Mouse (Mus musculus): ENCODE results near the gene Skida1. TPM values are rescaled to one million over a fixed set of nuclear protein-coding genes. Genes with fewer than 3 reads are reported as not detected.

Skida1 gene
- polyA plus RNA-seq, 1 experiment from 2014 or later, result 17.7 TPM

DNA sequence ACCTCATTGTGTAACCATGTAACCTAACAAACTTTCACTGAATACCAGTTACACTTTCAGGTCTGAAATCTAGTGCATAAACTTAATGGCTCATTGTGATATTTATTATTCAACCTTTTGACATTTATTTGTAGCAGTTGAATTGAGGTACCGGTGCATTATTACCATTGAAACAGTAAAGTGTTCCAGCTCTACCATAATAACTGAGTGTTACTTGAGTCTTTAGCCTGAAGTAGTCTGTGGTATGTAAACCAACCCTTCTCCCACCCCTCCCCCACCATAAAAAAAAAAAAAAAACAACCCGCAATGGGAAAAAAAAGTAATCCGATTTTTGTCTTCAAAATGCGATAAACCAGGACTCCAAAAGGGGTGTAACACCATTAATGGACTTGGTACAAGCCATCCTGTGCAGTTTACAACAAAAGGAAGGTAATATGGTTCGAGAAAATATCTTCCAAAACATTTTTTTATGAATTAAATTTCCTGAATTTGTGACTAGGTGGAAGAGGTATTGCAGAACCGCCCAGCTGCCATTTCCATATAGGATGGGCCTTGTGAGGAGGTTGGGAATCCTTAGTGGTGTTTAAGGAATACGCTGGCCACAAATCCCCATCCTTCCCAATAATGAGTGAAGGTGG lies 3.6 kb downstream of the Skida1 start:
- 1% methylated on average over 7 of the region's 7 CpGs for WGBS
- no peaks in the 10 kb centered on the region for H3K27me3 ChIP-seq
- peaks cover 39% of the 10 kb centered on the region for H3K4me1 ChIP-seq

DNA sequence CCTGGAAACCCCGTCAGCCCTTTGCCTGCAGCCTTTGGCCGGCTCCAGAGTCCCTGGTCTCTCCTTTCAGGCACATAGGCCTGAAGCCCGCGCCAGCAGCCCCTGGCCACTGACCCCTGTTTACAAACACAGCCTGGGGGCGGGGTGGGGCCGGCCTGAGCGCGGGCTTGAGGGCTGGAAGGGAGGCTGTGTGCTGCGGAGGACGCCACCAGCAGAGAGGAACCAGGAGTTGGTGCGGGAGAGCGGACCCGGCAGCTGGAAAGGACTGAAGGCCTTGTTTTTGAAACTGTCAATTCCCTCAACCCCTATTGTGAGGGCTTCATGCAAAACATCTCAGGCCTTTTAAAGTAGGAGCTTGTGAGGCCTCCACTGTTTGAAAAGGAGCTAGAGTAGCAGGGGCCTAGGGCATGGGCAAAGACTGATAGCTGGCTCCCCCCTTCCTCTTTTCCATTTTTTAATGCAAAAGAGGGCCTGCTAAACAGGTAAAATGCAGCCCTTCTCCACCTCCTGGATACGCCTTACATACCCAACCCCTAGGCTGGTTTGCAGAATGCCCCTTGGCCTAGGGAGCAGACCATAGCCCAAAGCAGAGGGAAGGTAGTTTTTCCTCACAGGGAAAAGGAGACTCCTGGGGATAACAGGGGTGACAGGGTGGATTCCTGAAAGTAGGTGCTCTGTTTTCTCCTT lies 7.5 kb downstream of the Skida1 start:
- peak overlapping the region; percentile 96 for H3K27ac ChIP-seq
- H3K4me3 ChIP-seq, result peak overlapping the region; percentile 37
- peak overlapping the region; percentile 89 for H3K9ac ChIP-seq
- no peaks in the 10 kb centered on the region for H3K9me3 ChIP-seq (replicated peaks)
- H3K27me3 ChIP-seq, result no peaks in the 10 kb centered on the region
- H3K36me3 ChIP-seq, result no peaks in the 10 kb centered on the region
- peak; percentile 84 for ATAC-seq (ENCODE audit: low FRiP score)
- H3K4me2 ChIP-seq (replicated peaks), result peak overlapping the region; percentile 82
- WGBS, result 1% methylated on average over 14 of the region's 14 CpGs
- H3K4me1 ChIP-seq, result peaks cover 54% of the 10 kb centered on the region

More for the DNA sequence above, 3.6 kb downstream of the Skida1 start:
- no peak for ATAC-seq (ENCODE audit: low FRiP score)
- Histone ChIP-seq H3K36me3 (no peaks in the 10 kb centered on the region), H3K27ac (peak overlapping the region; percentile 100), H3K4me3 (peak overlapping the region; percentile 100), H3K9me3 (replicated peaks) (no peaks in the 10 kb centered on the region), H3K4me2 (replicated peaks) (peak overlapping the region; percentile 82), H3K9ac (peak overlapping the region; percentile 100)

GRCm38 (mm10) chr2:18040347-18041160 lies 8.3 kb downstream of the Skida1 start:
- peak overlapping the region; percentile 89 for H3K9ac ChIP-seq
- no peaks in the 10 kb centered on the region for H3K9me3 ChIP-seq (replicated peaks)
- peaks cover 55% of the 10 kb centered on the region for H3K4me1 ChIP-seq
- H3K27me3 ChIP-seq, result no peaks in the 10 kb centered on the region
- peak; percentile 55 for ATAC-seq (ENCODE audit: low FRiP score)
- H3K4me2 ChIP-seq (replicated peaks), result peak overlapping the region; percentile 82
- peak overlapping the region; percentile 37 for H3K4me3 ChIP-seq
- peak overlapping the region; percentile 96 for H3K27ac ChIP-seq
- 6% methylated on average over 27 of the region's 27 CpGs for WGBS
- H3K36me3 ChIP-seq, result no peaks in the 10 kb centered on the region

- H3K27me3 ChIP-seq, result no peaks in the 10 kb centered on the region
- peak overlapping the region; percentile 82 for H3K4me2 ChIP-seq (replicated peaks)
- ATAC-seq (ENCODE audit: low FRiP score), result peak; percentile 53
- under 1% methylated on average over 46 of the region's 46 CpGs for WGBS
- peak overlapping the region; percentile 37 for H3K4me3 ChIP-seq
- no peaks in the 10 kb centered on the region for H3K36me3 ChIP-seq
- no peaks in the 10 kb centered on the region for H3K9me3 ChIP-seq (replicated peaks)
- H3K4me1 ChIP-seq, result peaks cover 61% of the 10 kb centered on the region
- H3K9ac ChIP-seq, result peak overlapping the region; percentile 89
- peak overlapping the region; percentile 96 for H3K27ac ChIP-seq
Observed at GRCm38 (mm10) chr2:18039566-18040290, 9.1 kb downstream of the Skida1 start.

GRCm38 (mm10) chr2:18038895-18039371 lies 9.9 kb downstream of the Skida1 start:
- peak overlapping the region; percentile 89 for H3K9ac ChIP-seq
- peaks cover 69% of the 10 kb centered on the region for H3K4me1 ChIP-seq
- no peaks in the 10 kb centered on the region for H3K27me3 ChIP-seq
- H3K4me3 ChIP-seq, result peak overlapping the region; percentile 37
- H3K27ac ChIP-seq, result peak overlapping the region; percentile 96
- H3K36me3 ChIP-seq, result no peaks in the 10 kb centered on the region
- 15% methylated on average over 10 of the region's 10 CpGs for WGBS
- no peaks in the 10 kb centered on the region for H3K9me3 ChIP-seq (replicated peaks)
- ATAC-seq (ENCODE audit: low FRiP score), result no peak
- peak overlapping the region; percentile 82 for H3K4me2 ChIP-seq (replicated peaks)

GRCm38 (mm10) chr2:18038141-18038752 lies 10.6 kb downstream of the Skida1 start:
- Histone ChIP-seq H3K27ac (no peak overlapping the region), H3K9ac (peak overlapping the region; percentile 89; the same call in 1 of the 2 replicates), H3K4me1 (peaks cover 76% of the 10 kb centered on the region), H3K4me2 (replicated peaks) (peak overlapping the region; percentile 82), H3K9me3 (replicated peaks) (no peaks in the 10 kb centered on the region), H3K4me3 (no peak overlapping the region), H3K27me3 (no peaks in the 10 kb centered on the region), H3K36me3 (no peaks in the 10 kb centered on the region)
- ATAC-seq (ENCODE audit: low FRiP score), result no peak
- WGBS, result 50% methylated on average over 3 of the region's 3 CpGs

- Histone ChIP-seq H3K36me3 (no peaks in the 10 kb centered on the region), H3K27ac (no peak within 1 kb of the TSS), H3K27me3 (no peaks in the 10 kb centered on the region), H3K4me3 (no peak within 1 kb of the TSS), H3K9ac (peak within 1 kb of the TSS; percentile 89; the same call in 1 of the 2 replicates), H3K9me3 (replicated peaks) (no peaks in the 10 kb centered on the region), H3K4me1 (peaks cover 76% of the 10 kb centered on the region), H3K4me2 (replicated peaks) (peak within 1 kb of the TSS; percentile 82)
- 82% methylated on average over 2 of the region's 2 CpGs for WGBS
- ATAC-seq (ENCODE audit: low FRiP score), result no peak
Observed at GRCm38 (mm10) chr2:18037491-18037890, 11.4 kb downstream of the Skida1 start, which contains the start of gene A930004D18Rik. Gene A930004D18Rik, minus strand, starts transcription at chr2:18037737.

GRCm38 (mm10) chr2:18034371-18035250 lies 14.2 kb downstream of the Skida1 start:
- Histone ChIP-seq H3K9me3 (replicated peaks) (no peaks in the 10 kb centered on the region), H3K27me3 (no peaks in the 10 kb centered on the region), H3K4me2 (replicated peaks) (no peak overlapping the region), H3K4me3 (no peak overlapping the region), H3K36me3 (no peaks in the 10 kb centered on the region), H3K9ac (peak overlapping the region; percentile 2; the same call in 1 of the 2 replicates), H3K4me1 (peaks cover 69% of the 10 kb centered on the region), H3K27ac (peak overlapping the region; percentile 77)
- 40% methylated on average over 10 of the region's 10 CpGs for WGBS
- no peak for ATAC-seq (ENCODE audit: low FRiP score)

DNA sequence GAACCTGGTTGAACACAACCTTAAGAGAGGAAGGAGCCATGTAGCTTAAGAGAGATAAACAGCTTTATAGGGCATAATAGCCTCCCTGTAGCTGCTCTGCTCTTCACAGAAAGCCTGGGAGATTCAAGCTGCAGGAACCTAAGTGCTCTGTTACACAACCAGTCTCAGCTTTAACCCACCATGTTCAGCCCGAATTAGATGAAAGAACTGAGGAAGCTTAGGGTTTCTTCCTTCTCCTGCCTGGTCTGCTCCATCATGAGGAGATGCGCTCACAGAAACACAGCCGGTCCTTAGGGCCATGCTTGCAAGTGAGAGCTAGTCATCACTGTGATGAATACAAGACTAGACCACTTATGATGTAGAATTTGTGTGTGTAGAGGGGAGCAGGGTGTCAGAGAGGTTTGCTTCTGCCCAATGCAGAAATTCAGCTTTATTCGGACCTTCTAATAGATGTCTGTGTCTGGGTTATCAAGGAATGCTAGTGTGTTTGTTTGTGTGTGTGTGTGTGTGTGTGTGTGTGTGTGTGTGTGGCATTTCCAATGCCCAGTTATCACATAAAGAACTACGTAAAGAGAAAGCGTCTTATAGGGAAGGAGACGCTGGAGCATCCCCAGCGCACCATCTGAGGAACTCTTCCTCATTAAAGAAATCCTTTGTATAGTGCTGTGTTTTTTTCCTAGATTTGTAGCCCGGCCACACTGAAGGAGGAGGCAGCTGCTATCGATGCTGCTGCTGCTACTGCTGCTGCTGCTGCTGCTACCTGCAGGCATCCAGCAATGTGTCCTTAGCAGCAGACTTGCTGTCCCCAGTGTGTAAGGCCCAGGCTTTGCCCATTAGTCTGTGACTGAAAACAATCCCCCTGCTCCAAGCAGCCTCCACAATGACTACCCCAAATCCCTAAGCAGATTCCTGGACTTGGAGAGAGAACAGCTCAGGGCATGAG lies 15.4 kb downstream of the Skida1 start:
- H3K9me3 ChIP-seq (replicated peaks), result no peaks in the 10 kb centered on the region
- peak; percentile 54 for ATAC-seq (ENCODE audit: low FRiP score)
- peak overlapping the region; percentile 2 for H3K9ac ChIP-seq
- peak overlapping the region; percentile 77 for H3K27ac ChIP-seq
- no peaks in the 10 kb centered on the region for H3K27me3 ChIP-seq
- H3K4me3 ChIP-seq, result no peak overlapping the region
- H3K4me2 ChIP-seq (replicated peaks), result peak overlapping the region; percentile 81
- H3K4me1 ChIP-seq, result peaks cover 58% of the 10 kb centered on the region
- H3K36me3 ChIP-seq, result no peaks in the 10 kb centered on the region
- WGBS, result 30% methylated on average over 10 of the region's 10 CpGs

GRCm38 (mm10) chr2:18032538-18032895 lies 16.3 kb downstream of the Skida1 start:
- H3K36me3 ChIP-seq, result no peaks in the 10 kb centered on the region
- WGBS, result 37% methylated on average over 5 of the region's 5 CpGs
- peaks cover 54% of the 10 kb centered on the region for H3K4me1 ChIP-seq
- ATAC-seq (ENCODE audit: low FRiP score), result no peak
- H3K27me3 ChIP-seq, result no peaks in the 10 kb centered on the region
- H3K4me3 ChIP-seq, result no peak overlapping the region
- peak overlapping the region; percentile 81 for H3K4me2 ChIP-seq (replicated peaks)
- H3K27ac ChIP-seq, result 0 out of 2 replicates have a peak overlapping the region, but pooled peaks have one; percentile 30
- H3K9me3 ChIP-seq (replicated peaks), result no peaks in the 10 kb centered on the region
- peak overlapping the region; percentile 76; the same call in 1 of the 2 replicates for H3K9ac ChIP-seq
